Comparison of ENCODE assay signal across 13 mouse cellular contexts in the genomic region with DNA sequence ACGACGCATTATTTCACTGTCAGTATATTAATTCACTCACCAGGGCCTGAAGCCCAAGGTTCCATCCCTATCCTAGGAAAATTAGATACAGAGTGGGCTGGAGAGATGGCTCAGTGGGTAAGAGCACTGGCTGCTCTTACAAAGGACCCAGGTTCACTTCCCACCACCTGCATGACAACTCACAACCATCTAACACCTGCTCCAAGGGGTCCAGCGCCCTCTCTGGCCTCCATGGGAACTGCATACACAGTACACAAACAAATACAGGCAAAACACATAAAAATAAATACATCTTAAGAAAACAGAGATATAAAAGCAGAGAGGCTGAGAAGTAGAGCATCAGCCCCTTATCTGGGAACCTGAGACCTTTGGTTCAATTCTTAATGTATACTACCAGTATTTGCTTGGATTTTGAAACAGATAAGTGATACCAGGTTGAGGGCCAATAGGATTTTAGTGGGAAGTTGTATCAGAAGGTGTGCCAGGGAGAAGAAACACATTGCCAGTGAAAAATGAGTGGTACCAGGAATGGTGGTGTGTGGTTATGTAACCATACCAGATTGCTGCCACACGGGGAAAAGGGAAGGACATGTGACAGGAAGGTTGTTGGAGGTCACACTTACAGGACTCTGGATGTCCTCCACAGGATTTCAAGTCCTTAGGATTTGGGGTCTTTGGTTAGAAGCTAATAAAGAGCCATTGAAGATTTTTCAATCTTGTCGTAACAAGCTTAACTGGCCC. TPM values are rescaled to one million over a fixed set of nuclear protein-coding genes. Genes with fewer than 3 reads are reported as not detected.
DNase-seq lines count a peak whose midpoint lies in the region; ATAC-seq and TF ChIP-seq lines count a peak whose summit lies in the region.
"Had no signal": no experiment of that assay in that cellular context is flagged by ENCODE, and none has a peak within 500 bp of the region (broad histone marks: within the 10 kb centered on the region; RNA-seq: fewer than 3 reads in every experiment).

No protein-coding gene starts in this region.

- TF ChIP-seq CTCF in liver, adult 2 months (IDR thresholded peaks at IDR 0.05; ENCODE audit: low read depth, low read length), result peak; percentile 46

- no peak overlapping the region for H3K4me2 ChIP-seq in liver, embryonic 11.5 days
- H3K4me2 ChIP-seq: heart, embryonic 12.5 days had no signal

- 67% methylated on average over 5 of the region's 5 CpGs for WGBS in liver, adult 2 months
- WGBS in liver, embryonic 11.5 days, result 76% methylated on average over 5 of the region's 5 CpGs

- no peaks in the 10 kb centered on the region for H3K9me3 ChIP-seq in liver, embryonic 11.5 days (ENCODE audit: control insufficient read depth, low read length)
- H3K9me3 ChIP-seq: heart, embryonic 12.5 days had no signal

- TF ChIP-seq POLR2A in liver, adult 2 months (IDR thresholded peaks at IDR 0.05; ENCODE audit: extremely low read depth, insufficient read depth, low read length), result no peak

- peaks cover 7% of the 10 kb centered on the region; the same call in 1 of the 2 replicates for H3K36me3 ChIP-seq in liver, adult 2 months (ENCODE audit: control insufficient read depth, insufficient read depth, low read length)
- H3K36me3 ChIP-seq in liver, embryonic 11.5 days (ENCODE audit: control insufficient read depth, insufficient read depth, low read length), result no peaks in the 10 kb centered on the region

- H3K4me3 ChIP-seq in liver, adult 2 months (ENCODE audit: insufficient read depth, low read depth, low read length), result no peak overlapping the region
- no peak overlapping the region for H3K4me3 ChIP-seq in liver, embryonic 11.5 days (ENCODE audit: low read depth, low read length)
- H3K4me3 ChIP-seq: heart, embryonic 12.5 days had no signal

- peak overlapping the region; percentile 20; the same call in 1 of the 2 replicates for H3K27ac ChIP-seq in liver, adult 2 months (replicated peaks; ENCODE audit: insufficient read depth, low read depth, low read length)
- no peak overlapping the region for H3K27ac ChIP-seq in liver, embryonic 11.5 days (ENCODE audit: low read depth, low read length)
- H3K27ac ChIP-seq: macrophage had no signal

- peak; percentile 53 for DNase-seq in CD4-positive, CD25-positive, alpha-beta regulatory T cell, adult 2 months (ENCODE audit: low read depth, low spot score)
- DNase-seq in liver, adult 2 months (ENCODE audit: extremely low read depth, low read depth, low spot score), result peak; percentile 51
- DNase-seq in liver, embryonic 11.5 days (ENCODE audit: low spot score), result no peak
- peak; percentile 72 for DNase-seq in R1 (ENCODE audit: low read depth, low spot score)
- peak; percentile 11 for DNase-seq in kidney, postnatal 4 days
- DNase-seq in frontal cortex, postnatal 14 days (ENCODE audit: low spot score in 2 of 2), result no peak
- no peak for DNase-seq in Muller cell, postnatal 12 days (ENCODE audit: inconsistent ontology term)
- DNase-seq: adrenal gland, postnatal 14 days; layer of hippocampus, postnatal 36 days had no signal

- H3K27me3 ChIP-seq in liver, adult 2 months (ENCODE audit: control insufficient read depth, insufficient read depth, low read length), result no peaks in the 10 kb centered on the region
- no peaks in the 10 kb centered on the region for H3K27me3 ChIP-seq in liver, embryonic 11.5 days (replicated peaks; ENCODE audit: control insufficient read depth, insufficient read depth, low read length)
- H3K27me3 ChIP-seq: heart, embryonic 12.5 days had no signal

- peaks cover 32% of the 10 kb centered on the region for H3K4me1 ChIP-seq in liver, adult 2 months (ENCODE audit: control insufficient read depth, insufficient read depth, low read length)
- H3K4me1 ChIP-seq in liver, embryonic 11.5 days (replicated peaks; ENCODE audit: control insufficient read depth, insufficient read depth, low read length), result no peaks in the 10 kb centered on the region

- peaks cover 19% of the 10 kb centered on the region; the same call in 1 of the 2 replicates for H3K79me2 ChIP-seq in liver, adult 2 months (ENCODE audit: control insufficient read depth, insufficient read depth, low read length)

- ATAC-seq in CD4-positive, CD25-positive, alpha-beta regulatory T cell, adult 4 months, result no peak
- ATAC-seq in liver, embryonic 11.5 days (replicated peaks; ENCODE audit: low FRiP score), result no peak

- no peak overlapping the region for H3K9ac ChIP-seq in liver, adult 2 months (ENCODE audit: low read depth, low read length)
- no peak overlapping the region for H3K9ac ChIP-seq in liver, embryonic 11.5 days (ENCODE audit: low read depth, low read length)
- H3K9ac ChIP-seq: heart, embryonic 12.5 days had no signal

RNA-seq across cellular contexts. Expression of a gene that starts 29.9 kb away (rescaled TPM):
- polyA plus RNA-seq in CD4-positive, CD25-positive, alpha-beta regulatory T cell, adult 4 months (2017; shearing (Covaris generic)), result 1 to 10 TPM; 2.2 to 3.6 TPM
- 7.9 and 9.9 TPM in 2 replicates for total RNA-seq in liver, adult 2 months (2014; rRNA removed)
- 5.2 and 7.1 TPM in 2 replicates for polyA plus RNA-seq in liver, adult 2 months (2012; rRNA removed)
- polyA plus RNA-seq in liver, embryonic 11.5 days (2014; fragmentation: Nextera tagmentation; extraction: Ambion mirVana), result 6.1 and 7.4 TPM in 2 replicates

RNA-seq across cellular contexts. Expression of a gene that starts 44.5 kb away (rescaled TPM):
- not detected for polyA plus RNA-seq in CD4-positive, CD25-positive, alpha-beta regulatory T cell, adult 4 months (2017; shearing (Covaris generic))
- total RNA-seq in liver, adult 2 months (2014; rRNA removed), result not detected in 2 replicates
- not detected in 2 replicates for polyA plus RNA-seq in liver, adult 2 months (2012; rRNA removed)
- polyA plus RNA-seq in liver, embryonic 11.5 days (2014; fragmentation: Nextera tagmentation; extraction: Ambion mirVana), result not detected in 2 replicates
- total RNA-seq: adrenal gland, postnatal 14 days; layer of hippocampus, postnatal 36 days had no signal
- polyA plus RNA-seq: heart, embryonic 12.5 days; macrophage; neural tube, embryonic 14.5 days had no signal

Comparison
In these comparisons a context has a peak if more than half of its experiments do, and no peak if none do; other contexts are left out.
1. DNase-seq: peak in CD4-positive, CD25-positive, alpha-beta regulatory T cell, adult 2 months (single experiment), liver, adult 2 months (single experiment), R1 (single experiment) and kidney, postnatal 4 days (2 of 2); none in liver, embryonic 11.5 days (single experiment), frontal cortex, postnatal 14 days (0 of 2) and Muller cell, postnatal 12 days (single experiment).